8 mouse cellular contexts compared by ENCODE assay signal in genomic region chr9:100454664-100454993, GRCm38 (mm10). TPM values are rescaled to one million over a fixed set of nuclear protein-coding genes. Genes with fewer than 3 reads are reported as not detected.
DNase-seq lines count a peak whose midpoint lies in the region; ATAC-seq and TF ChIP-seq lines count a peak whose summit lies in the region.

No protein-coding gene starts in this region.

- no peak for TF ChIP-seq CTCF in lung, embryonic 14.5 days (IDR thresholded peaks at IDR 0.05; ENCODE audit: low read depth)

- no peaks in the 10 kb centered on the region for H3K27me3 ChIP-seq in lung, embryonic 14.5 days (ENCODE audit: insufficient read depth, low read length)
- peaks cover 9% of the 10 kb centered on the region for H3K27me3 ChIP-seq in forebrain, embryonic 10.5 days (ENCODE audit: poor library complexity, severe bottlenecking)
- no peaks in the 10 kb centered on the region for H3K27me3 ChIP-seq in limb, embryonic 15.5 days
- no peaks in the 10 kb centered on the region for H3K27me3 ChIP-seq in stomach, embryonic 14.5 days (ENCODE audit: control insufficient read depth, insufficient read depth, low read length)

- H3K4me2 ChIP-seq in lung, embryonic 14.5 days = peak overlapping the region; percentile 78
- H3K4me2 ChIP-seq in limb, embryonic 15.5 days = peak overlapping the region; percentile 55
- H3K4me2 ChIP-seq in stomach, embryonic 14.5 days (replicated peaks; ENCODE audit: low read depth, low read length) = peak overlapping the region; percentile 82

- H3K36me3 ChIP-seq in lung, embryonic 14.5 days (ENCODE audit: insufficient read depth) = 0 out of 2 replicates have a peak, but pooled peaks cover 4% of the 10 kb centered on the region
- H3K36me3 ChIP-seq in forebrain, embryonic 10.5 days (replicated peaks) = peaks cover 12% of the 10 kb centered on the region
- H3K36me3 ChIP-seq in limb, embryonic 15.5 days = peaks cover 5% of the 10 kb centered on the region; the same call in 1 of the 2 replicates
- H3K36me3 ChIP-seq in stomach, embryonic 14.5 days (ENCODE audit: control insufficient read depth, insufficient read depth, low read length) = no peaks in the 10 kb centered on the region

- DNase-seq in lung, embryonic 14.5 days = no peak
- no peak for DNase-seq in lung, postnatal 36 days
- DNase-seq in forebrain, embryonic 10.5 days (ENCODE audit: extremely low spot score, low spot score) = no peak
- DNase-seq in right cerebral cortex, postnatal 4 days = no peak
- DNase-seq in gastrocnemius, postnatal 14 days = no peak
- DNase-seq in frontal cortex, adult 2 months (ENCODE audit: extremely low spot score in 1 of 2, low spot score in 1 of 2) = no peak

- no peaks in the 10 kb centered on the region for H3K9me3 ChIP-seq in lung, embryonic 14.5 days (ENCODE audit: low read depth, low read length)
- no peaks in the 10 kb centered on the region for H3K9me3 ChIP-seq in forebrain, embryonic 10.5 days
- no peaks in the 10 kb centered on the region for H3K9me3 ChIP-seq in limb, embryonic 15.5 days
- no peaks in the 10 kb centered on the region for H3K9me3 ChIP-seq in stomach, embryonic 14.5 days (ENCODE audit: control insufficient read depth, low read depth, low read length)

- no peak overlapping the region for H3K27ac ChIP-seq in lung, embryonic 14.5 days (ENCODE audit: low read depth)
- H3K27ac ChIP-seq in forebrain, embryonic 10.5 days = peak overlapping the region; percentile 40; the same call in 1 of the 2 replicates
- no peak overlapping the region for H3K27ac ChIP-seq in limb, embryonic 15.5 days
- H3K27ac ChIP-seq in stomach, embryonic 14.5 days (ENCODE audit: low read length) = no peak overlapping the region

- peak overlapping the region; percentile 53 for H3K9ac ChIP-seq in lung, embryonic 14.5 days
- 0 out of 2 replicates have a peak overlapping the region, but pooled peaks have one; percentile 18 for H3K9ac ChIP-seq in limb, embryonic 15.5 days
- peak overlapping the region; percentile 45; the same call in 1 of the 2 replicates for H3K9ac ChIP-seq in stomach, embryonic 14.5 days (replicated peaks; ENCODE audit: low read depth, low read length)

- WGBS in lung, embryonic 14.5 days = 11% methylated on average over 9 of the region's 9 CpGs
- WGBS in forebrain, embryonic 10.5 days = 32% methylated on average over 9 of the region's 9 CpGs
- WGBS in limb, embryonic 15.5 days = 11% methylated on average over 9 of the region's 9 CpGs
- WGBS in stomach, embryonic 14.5 days = 24% methylated on average over 9 of the region's 9 CpGs

- H3K4me3 ChIP-seq in lung, embryonic 14.5 days (ENCODE audit: low read depth, low read length) = peak overlapping the region; percentile 40
- peak overlapping the region; percentile 49 for H3K4me3 ChIP-seq in forebrain, embryonic 10.5 days
- peak overlapping the region; percentile 41 for H3K4me3 ChIP-seq in limb, embryonic 15.5 days
- peak overlapping the region; percentile 39 for H3K4me3 ChIP-seq in stomach, embryonic 14.5 days (ENCODE audit: low read depth, low read length)

- intact Hi-C loops in gastrocnemius, postnatal 14 days (cut with DNase I; ENCODE audit: low total_unique reads) = loop anchor here (5.0 to 10.0 kb wide), 3 partner anchors 90 to 460 kb away; partner anchors contain the start of gene Nck1

- ATAC-seq in lung, embryonic 14.5 days (ENCODE audit: insufficient read depth) = peak; percentile 32; the same call in 1 of the 2 replicates
- ATAC-seq in limb, embryonic 15.5 days (ENCODE audit: insufficient number of reproducible peaks, low FRiP score, low TSS enrichment, low read depth) = no peak
- ATAC-seq in stomach, embryonic 14.5 days (ENCODE audit: insufficient number of reproducible peaks, insufficient read depth, low FRiP score, low read depth) = peak; percentile 25; the same call in 1 of the 2 replicates

- no peaks in the 10 kb centered on the region for H3K4me1 ChIP-seq in lung, embryonic 14.5 days (ENCODE audit: insufficient read depth)
- peaks cover 15% of the 10 kb centered on the region for H3K4me1 ChIP-seq in forebrain, embryonic 10.5 days
- H3K4me1 ChIP-seq in limb, embryonic 15.5 days = 0 out of 2 replicates have a peak, but pooled peaks cover 12% of the 10 kb centered on the region
- H3K4me1 ChIP-seq in stomach, embryonic 14.5 days (ENCODE audit: control insufficient read depth, insufficient read depth, low read length) = no peaks in the 10 kb centered on the region

RNA-seq across cellular contexts. Expression of gene Il20rb, which starts 32.0 kb away (rescaled TPM):
- polyA plus RNA-seq in lung, embryonic 14.5 days (2014; fragmentation: Nextera tagmentation; extraction: Ambion mirVana) = 1.6 and 2.2 TPM in 2 replicates
- polyA plus RNA-seq in forebrain, embryonic 10.5 days (2016; fragmentation: Nextera tagmentation; extraction: Ambion mirVana) = 1.6 and 1.8 TPM in 2 replicates
- polyA plus RNA-seq in limb, embryonic 15.5 days (2015; fragmentation: Nextera tagmentation; extraction: Ambion mirVana) = 14.2 and 17.9 TPM in 2 replicates
- 1.0 and 2.1 TPM in 2 replicates for polyA plus RNA-seq in stomach, embryonic 14.5 days (2014; fragmentation: Nextera tagmentation; extraction: Ambion mirVana)
- 1 to 10 TPM; 1.5 to 1.7 TPM for total RNA-seq in gastrocnemius, postnatal 14 days (2021)
- polyA plus RNA-seq in frontal cortex, adult 2 months (2012; rRNA removed) = 1.0 and 1.5 TPM in 2 replicates
